Mouse (Mus musculus): ENCODE data around the gene Ip6k1. TPM values are rescaled to one million over a fixed set of nuclear protein-coding genes. Genes with fewer than 3 reads are reported as not detected.
"Not testable (repeated sequence)": the region's sequence is repeated elsewhere in the genome, so short reads cannot be mapped to it uniquely, and the experiment has no call there.

Gene Ip6k1
- total RNA-seq, 2 experiments from 2014 or later: 30.6 to 36.9 TPM

DNA sequence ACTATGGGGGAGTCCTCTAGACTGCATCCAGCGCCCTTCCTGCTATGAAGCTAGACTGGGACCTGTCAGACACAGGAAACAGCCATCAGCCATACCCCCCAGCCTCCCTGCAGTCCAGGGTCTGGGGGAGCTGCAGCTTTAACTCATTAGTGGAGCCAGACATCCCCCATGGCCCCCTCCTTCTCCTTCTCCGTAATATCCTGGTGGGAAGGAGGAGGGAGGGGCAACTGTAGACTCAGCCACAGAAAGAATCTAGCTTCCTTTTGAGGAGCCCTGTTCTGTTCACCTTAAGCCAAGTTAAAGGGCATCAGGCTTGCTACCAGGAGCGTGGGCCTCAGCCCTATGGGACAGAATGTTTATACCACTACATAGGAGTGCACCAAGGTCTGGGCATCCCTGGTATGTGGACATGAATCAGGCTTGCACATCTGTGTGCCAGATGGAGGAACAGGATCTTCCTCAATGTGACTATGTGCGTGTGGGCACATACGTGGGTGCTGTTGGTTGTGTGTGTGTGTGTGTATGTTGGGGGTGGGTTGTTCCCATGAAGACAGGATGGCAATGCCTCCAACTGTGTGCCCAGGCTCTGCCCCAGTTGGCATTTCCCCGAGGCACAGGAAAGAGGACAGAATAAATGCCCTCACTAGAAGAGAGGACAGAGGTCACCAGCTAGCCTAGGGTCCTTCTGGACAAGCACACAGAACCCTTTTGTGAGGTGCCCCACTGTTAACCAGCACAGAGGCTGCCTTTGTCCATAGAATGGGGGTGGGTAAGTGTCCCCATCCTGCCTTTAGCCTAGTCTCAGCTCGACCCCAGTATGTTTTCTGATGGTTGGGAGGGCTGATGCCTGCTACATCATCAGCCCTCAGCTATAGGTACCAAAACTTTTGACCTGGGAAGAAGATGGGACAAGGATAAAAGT, 20.4 kb upstream of the Ip6k1 start:
- ATAC-seq (replicated peaks; ENCODE audit: low FRiP score, low TSS enrichment, poor library complexity, severe bottlenecking): no peak

DNA sequence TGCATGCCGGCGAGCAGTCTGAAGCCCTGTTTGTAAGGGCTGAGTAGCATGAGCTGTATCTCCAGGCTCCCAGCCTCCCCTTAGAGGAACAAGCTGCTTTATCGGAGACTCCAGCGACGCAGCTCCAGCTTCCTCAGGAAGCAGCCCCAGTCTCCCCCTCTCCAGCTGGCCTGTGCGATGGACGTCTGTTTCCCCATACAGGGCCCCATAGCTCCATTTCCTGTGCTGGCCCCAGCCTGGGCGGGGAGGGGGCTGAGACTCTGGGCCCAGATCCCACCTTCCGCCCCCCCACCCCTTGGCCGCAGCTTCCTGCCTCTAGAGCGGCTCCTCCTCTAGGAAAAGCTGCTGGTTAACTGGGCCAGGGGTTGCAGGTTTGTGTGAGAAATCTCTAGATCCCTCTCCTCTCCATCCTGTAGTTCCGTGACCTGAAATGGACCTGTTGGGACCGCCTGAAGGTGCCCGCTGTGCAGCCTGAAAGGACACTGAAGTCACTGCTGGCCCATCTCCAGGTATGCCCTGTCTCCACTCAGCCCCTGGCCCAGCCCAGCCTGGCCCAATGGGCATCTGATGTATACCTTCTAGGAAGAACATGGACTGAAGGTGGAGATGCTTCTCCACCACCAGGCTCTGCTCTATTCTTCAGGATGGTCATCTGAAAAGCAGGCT, 19.5 kb upstream of the Ip6k1 start, which contains the start of gene Gm20661:
Gene Gm20661, plus strand, starts transcription at position 378 of the 666 bp plus-strand sequence.
- ATAC-seq (replicated peaks; ENCODE audit: low FRiP score, low TSS enrichment, poor library complexity, severe bottlenecking): peak; percentile 72

DNA sequence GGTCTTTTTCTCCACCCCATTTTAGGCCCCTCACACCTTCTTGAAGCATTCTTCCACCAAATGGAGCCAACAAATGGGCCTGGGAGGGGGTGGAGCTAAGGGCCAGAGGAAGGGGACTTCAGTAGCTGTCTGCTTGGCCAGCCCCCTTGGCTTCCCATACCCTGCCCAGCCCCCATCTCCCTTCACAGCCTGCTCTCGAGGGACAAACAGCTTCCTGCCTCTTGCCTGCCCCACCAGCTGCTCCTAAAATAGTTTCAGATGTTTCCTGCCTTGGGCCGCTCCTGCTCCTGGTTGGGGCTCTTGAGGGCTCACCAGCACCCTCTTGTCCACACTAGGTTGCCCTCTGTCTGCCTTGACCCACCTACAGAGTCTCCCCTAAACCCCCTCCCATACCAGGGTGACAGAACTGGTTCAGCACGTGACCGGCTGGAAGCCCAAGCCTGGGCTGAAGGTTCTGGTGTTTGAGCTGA, 18.8 kb upstream of the Ip6k1 start:
- ATAC-seq (replicated peaks; ENCODE audit: low FRiP score, low TSS enrichment, poor library complexity, severe bottlenecking): no peak

DNA sequence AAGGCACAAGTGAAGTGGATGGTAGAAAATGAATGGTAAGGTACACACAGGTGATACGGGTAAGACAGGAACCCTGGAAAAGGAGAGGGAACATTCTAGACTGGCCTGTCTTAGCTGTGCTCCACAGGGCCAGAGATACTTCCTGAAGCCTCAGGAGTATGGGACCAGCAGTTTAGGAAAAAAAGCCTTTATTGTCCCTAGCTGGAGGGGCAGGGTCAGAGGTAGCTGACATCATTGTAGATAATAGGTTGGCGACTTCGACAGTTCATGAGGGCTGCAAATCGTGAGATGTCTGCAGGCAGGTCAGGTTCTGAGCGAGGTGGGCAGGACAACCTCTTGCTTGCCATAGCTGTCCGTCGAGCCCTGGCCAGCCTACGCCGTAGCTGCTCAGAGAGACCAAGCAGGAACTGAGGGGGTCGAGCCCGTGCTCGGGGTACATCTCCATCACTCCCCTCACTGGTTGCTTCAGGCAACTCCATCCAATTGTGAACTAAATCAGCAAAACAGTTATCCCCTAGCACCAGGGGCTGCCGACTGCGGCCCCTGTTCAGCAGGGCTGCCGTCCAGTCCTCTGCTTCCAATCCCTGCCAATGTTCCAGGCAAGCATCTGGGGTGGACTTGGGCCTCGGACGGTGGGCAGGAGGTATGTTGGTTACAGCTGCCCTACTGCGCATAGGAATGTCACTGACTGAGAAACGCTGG, 18.1 kb upstream of the Ip6k1 start:
- no peak for ATAC-seq (replicated peaks; ENCODE audit: low FRiP score, low TSS enrichment, poor library complexity, severe bottlenecking)

DNA sequence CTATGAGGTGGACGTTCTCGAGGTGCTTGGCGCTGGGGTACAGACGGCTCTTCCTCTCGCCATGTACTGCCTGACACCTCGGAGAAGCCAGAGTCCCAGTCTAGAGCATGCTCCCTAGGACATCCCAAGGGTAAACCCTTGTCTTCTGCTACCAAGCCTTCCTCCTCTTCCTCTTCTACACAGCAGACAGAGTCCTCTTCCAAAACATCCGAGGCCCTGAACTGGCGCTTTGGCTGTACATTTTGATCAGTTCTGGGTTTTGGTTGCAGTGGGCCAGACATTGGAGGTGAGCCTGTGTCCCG, 17.6 kb upstream of the Ip6k1 start:
- ATAC-seq (replicated peaks; ENCODE audit: low FRiP score, low TSS enrichment, poor library complexity, severe bottlenecking): no peak

DNA sequence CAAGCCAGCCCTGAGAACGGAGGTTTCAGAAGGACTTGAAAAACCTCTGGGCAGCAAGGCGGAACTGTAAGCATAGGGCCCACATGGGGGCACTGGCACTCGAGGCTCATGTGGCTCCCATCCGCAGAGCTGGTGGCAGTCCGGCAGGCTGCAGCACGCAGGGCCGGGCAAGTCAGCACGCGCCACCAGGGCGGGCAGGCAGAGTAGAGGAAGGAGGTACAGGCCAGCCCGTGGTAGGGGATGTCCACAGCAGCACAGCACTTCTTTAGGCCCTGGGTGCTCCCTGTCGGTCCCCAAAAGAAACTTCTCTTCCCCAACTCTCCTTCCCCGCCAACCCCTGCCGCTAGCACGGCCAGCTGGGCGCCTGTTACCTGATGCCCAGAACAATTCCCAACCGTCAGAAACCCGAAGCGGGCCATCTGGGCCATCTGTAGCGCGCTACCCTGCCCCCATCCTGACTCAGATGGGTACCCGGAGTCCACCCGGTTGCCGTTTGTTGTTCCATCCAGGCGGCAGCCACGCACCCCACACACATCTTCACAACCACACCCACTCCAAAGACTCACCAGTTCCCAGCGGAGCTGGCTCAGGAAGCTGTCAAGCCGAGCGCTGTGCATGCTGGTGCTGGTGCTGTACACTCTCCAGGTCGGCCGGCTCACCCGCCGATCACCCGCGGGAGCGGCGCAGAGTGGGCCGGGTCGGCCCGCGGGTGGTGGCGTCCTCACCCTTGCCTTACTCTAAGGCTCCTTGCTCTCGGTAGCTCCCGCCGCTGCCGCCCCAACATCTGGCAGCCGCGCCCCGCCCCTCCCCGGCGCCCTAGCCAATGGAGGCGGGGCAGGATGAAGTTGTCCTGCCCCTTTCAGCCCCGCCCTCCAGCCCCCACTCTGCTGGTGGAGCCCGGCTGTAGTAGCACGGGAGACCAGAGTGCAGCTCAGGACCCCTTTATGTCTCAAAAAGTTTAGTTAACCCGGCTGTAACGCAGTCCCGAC, 16.9 kb upstream of the Ip6k1 start, which contains the start of gene Inka1:
Gene Inka1, minus strand, starts transcription at position 749 of the 989 bp plus-strand sequence.
- peak; percentile 66 for ATAC-seq (replicated peaks; ENCODE audit: low FRiP score, low TSS enrichment, poor library complexity, severe bottlenecking)

DNA sequence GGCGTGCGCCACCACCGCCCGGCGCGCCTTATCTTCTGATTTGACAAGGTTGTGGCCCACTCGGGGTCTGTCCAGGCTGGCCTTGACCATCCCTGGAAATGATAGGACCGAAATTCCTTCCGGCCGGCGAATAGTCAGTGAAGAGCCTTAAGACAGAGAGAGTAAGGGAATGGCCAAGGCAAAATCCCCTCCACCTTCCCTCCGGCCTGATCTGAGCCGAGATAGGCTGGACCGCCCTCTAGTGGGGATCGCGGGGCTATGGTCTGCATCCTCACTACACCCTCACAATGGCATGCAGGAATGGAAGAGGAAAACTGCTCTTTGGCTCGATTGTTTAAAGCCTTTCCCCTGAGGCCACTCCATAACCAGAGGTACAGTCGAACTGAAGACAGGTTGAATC, 15.9 kb upstream of the Ip6k1 start:
- ATAC-seq (replicated peaks; ENCODE audit: low FRiP score, low TSS enrichment, poor library complexity, severe bottlenecking): 0 out of 2 replicates have a peak, but pooled peaks have one; percentile 24

DNA sequence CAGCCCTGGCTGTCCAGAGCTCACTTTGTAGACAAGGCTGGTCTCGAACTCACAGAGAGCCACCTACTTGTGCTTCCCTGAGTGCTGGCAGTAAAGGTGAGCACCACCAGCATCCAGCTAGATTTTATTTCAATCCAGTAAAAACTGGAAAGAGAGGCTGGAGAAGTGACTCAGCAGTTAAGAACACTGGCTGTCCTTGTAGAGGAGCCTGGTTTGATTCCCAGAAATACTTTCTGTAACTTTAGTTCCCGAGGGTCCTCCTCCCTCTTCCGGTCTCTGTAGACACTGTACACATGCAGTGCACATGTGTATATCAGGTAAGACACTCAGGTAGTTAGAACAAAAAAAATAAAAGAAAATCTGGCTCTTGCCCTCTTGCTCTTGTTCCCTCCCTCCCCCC, 14.4 kb upstream of the Ip6k1 start:
- no peak for ATAC-seq (replicated peaks; ENCODE audit: low FRiP score, low TSS enrichment, poor library complexity, severe bottlenecking)

DNA sequence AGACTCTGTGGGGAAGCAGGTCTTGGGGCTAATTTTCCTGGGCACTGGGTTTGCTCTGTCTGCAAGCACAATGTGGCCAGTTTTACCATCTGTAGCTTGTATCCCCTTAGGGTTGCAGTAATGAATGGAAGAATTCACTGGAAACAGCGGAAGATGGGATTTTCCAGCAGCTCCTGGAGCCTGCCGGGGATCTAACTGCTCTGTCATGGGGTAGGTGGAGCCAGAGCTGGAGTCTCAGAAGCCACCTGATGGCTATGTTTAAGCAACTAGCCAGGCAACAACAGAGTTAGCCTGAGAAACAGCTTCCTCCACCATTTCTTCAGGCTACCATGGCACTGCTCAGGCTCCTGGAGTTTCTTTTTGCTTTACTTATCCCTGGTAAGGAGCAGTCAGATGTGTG, 10.1 kb upstream of the Ip6k1 start, which contains the start of gene Cdhr4:
Gene Cdhr4, plus strand, starts transcription at position 301 of the 400 bp plus-strand sequence.
- ATAC-seq (replicated peaks; ENCODE audit: low FRiP score, low TSS enrichment, poor library complexity, severe bottlenecking): no peak

DNA sequence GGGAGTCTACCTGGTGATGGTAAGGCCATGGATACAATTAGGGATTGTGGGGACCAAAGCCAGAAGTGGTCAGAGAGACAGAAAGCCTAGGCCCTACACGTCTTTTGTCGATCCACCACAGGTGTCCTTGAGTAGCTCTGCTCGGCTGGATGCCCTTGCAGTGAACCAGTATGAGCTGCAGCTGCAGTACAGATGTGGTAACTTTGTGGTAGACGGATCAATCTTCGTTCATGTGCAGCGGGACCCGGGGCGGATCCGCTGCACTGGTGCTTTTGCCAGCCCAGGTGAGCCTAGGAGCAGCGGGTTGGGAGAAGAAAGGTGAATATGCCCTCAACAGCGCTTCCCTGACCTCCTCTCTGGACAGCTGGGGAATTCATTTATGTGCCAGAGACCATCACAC, 9.3 kb upstream of the Ip6k1 start:
- ATAC-seq (replicated peaks; ENCODE audit: low FRiP score, low TSS enrichment, poor library complexity, severe bottlenecking): no peak

DNA sequence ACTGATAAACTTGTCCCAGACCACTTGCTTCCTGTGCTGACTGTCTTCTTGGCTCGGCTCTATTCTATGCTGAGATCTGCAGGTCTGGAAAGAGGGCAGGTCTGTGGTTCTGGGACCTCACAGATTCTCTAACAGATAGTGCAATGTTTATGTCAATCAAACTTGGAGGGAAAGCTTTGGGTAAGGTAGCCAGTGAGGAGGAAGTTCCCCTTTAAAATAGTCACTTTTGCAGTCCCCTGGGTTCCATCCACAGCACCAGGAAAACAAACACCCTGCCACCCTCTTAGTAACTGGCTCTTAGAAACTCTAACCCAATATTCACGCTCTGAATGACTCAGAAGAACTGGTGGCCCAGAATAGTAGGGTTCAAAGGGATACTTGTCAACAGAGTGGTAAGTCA, 7.8 kb upstream of the Ip6k1 start:
- no peak for ATAC-seq (replicated peaks; ENCODE audit: low FRiP score, low TSS enrichment, poor library complexity, severe bottlenecking)

DNA sequence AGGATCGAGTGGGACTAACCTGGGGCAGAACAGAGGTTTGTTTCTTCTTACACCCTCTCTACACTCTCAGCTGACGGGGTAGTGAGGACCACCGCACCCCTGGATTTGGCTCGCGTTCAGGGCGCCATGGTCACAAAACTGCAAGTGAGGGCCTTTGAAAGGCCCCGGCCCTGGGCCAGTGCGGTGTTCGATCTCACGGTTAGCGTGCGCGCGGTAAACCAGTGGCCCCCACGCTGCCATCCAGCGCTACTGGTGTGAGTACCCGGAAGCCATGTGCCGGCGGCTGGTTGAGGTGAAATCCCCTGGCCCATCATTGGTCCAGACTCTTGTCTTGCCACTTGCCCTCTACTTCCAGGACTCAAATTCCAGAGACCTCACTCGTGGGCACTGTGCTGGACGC, 6.8 kb upstream of the Ip6k1 start:
- ATAC-seq (replicated peaks; ENCODE audit: low FRiP score, low TSS enrichment, poor library complexity, severe bottlenecking): no peak

DNA sequence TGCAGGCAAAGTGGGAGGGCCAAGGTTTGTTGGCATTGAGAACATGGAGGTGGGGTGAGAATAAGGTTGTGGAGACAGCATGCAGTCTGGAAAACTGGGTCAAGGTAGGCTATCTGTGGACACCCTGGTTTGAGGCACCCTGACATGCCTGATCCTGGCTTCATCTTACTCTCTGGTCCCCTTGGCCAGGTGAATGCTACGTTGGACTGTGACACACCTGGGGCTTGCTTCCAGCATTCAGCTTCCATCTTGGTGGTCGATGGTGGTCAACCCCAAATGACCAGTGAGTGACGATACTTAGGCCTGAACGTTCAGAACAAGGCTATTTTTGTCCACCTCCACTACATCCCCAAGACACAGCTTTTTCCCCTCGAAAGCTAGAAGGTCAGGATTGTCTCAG, 6.3 kb upstream of the Ip6k1 start, which contains the start of gene Gm20662:
Gene Gm20662, plus strand, starts transcription at position 301 of the 400 bp plus-strand sequence.
- ATAC-seq (replicated peaks; ENCODE audit: low FRiP score, low TSS enrichment, poor library complexity, severe bottlenecking): no peak

DNA sequence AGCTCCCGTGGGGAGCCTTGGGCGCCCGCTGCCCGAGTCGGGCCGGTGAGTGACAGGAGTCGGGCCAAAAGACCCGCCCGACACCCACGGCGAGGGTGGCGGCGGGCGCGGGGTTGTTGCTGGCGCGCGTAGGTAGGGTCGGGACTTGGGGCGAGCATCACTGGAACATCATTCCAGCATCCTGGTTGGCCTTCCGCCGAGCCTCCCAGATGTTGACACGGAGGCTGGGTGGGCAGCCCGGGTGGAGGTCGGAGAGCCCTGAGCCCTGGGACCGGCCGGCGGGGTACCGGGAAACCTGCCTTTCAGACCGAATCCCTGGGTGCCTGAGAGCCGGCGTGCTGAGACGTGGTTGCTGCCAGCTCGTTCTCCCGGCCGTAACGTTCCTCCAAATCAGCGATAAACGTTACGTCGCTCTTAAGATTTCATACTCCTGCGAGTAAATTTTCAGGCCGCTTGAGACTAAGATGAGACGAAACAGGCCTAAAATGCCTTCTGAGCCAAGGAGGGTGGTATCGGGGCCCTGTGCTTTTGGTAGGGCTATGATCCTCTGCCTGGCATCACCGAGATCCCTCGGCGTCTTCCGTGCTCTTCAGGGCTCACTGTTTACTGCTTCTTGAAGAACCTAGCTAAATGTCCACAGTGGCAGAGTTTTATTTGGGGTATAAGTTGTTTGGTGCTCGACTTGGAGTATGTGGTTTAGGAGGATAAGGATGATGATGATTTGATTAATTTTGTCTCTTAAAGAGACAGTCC, 653 bp downstream of the Ip6k1 start:
- peak; percentile 6; the same call in 1 of the 2 replicates for ATAC-seq (replicated peaks; ENCODE audit: low FRiP score, low TSS enrichment, poor library complexity, severe bottlenecking)

DNA sequence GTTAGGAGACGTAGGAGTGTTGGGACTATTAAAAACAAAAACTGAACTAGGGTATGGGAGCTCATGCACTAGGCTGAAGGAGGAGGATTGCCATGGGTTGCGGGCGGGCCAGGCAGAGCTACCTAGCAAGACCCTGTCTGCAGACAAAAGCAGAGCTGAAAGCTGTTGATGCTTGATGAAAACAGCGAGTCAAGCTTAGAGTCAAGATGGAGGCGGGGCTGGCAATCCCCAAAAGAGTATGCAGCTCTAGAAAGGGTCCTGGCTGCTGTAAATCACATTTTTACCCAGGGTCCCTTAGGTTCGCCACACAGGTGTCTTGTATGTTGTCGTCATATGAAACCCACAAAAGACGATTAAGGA, 1.2 kb downstream of the Ip6k1 start:
- no peak for ATAC-seq (replicated peaks; ENCODE audit: low FRiP score, low TSS enrichment, poor library complexity, severe bottlenecking)

DNA sequence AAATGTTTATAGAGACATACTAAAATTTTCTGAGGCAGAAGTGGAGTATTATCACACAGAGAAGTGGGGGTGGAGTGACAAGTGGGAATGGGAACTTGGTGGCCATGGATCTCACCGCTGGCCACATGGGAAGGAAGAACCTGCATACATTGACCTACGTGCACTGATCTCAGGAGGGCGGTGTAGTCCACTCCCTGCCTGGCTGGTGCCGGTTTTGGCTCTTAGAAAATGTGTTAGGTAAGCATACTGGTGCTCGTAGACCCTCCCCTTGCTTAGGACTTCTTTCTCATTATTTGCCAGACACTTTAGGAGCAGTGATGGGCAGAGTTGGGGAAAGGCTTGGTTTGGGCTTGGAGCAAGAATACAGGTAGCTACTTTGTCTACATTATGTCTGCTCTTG, 5.7 kb downstream of the Ip6k1 start:
- ATAC-seq (replicated peaks; ENCODE audit: low FRiP score, low TSS enrichment, poor library complexity, severe bottlenecking): no peak

DNA sequence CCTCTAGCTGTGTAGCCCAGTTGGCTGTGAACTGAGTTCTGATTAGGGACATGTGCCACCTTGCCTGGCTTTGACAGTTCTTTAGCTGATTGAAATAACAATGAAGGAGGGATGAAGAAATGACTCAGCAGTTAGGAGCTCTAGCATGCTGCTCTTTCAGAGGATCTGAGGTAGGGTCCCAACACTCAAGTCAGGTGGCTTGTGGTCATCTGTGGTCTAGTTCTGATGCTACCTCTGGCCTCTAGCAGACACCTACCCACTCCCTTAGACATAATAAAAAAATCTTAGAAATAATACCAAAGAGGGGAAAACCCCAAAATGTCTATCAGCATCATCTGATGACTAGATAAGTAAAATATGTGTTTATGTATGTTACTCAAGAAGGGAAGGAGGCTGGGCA, 8.1 kb downstream of the Ip6k1 start:
- ATAC-seq (replicated peaks; ENCODE audit: low FRiP score, low TSS enrichment, poor library complexity, severe bottlenecking): 0 out of 2 replicates have a peak, but pooled peaks have one; percentile 43

DNA sequence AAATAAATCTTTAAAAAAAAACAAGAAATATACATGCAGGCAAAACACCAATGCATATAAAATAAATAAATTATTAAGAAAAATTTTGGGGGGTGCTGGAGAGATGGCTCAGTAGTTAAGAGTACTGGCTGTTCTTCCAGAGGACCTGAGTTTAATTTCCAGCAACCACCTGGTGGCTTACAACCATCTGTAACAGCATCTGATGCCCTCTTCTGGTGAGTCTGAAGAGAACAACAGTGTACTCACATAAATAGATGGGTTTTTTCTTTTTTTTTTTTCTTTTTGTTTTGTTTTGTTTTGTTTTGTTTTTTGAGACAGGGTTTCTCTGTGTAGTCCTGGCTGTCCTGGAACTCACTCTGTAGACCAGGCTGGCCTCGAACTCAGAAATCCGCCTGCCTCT, 11.3 kb downstream of the Ip6k1 start:
- ATAC-seq (replicated peaks; ENCODE audit: low FRiP score, low TSS enrichment, poor library complexity, severe bottlenecking): not testable (repeated sequence)

Measured in megakaryocyte-erythroid progenitor cell, adult 5-6 weeks (primary cell).